Mouse (Mus musculus) urinary bladder, adult 2 months (tissue): ENCODE results near the gene Cwc25. TPM values are rescaled to one million over a fixed set of nuclear protein-coding genes. Genes with fewer than 3 reads are reported as not detected.
A peak's percentile ranks its signal among the peaks of the same experiment; 100 is the strongest.
"Not testable (repeated sequence)": the region's sequence is repeated elsewhere in the genome, so short reads cannot be mapped to it uniquely, and the experiment has no call there.

Experiments used
- DNase-seq: peaks from one replicate; pipeline ENCODE4 v3.0.0; 2022; ENCODE audit warnings: low spot score
- polyA plus RNA-seq: library from polyadenylated mRNA; depleted of rRNA; stranded (reverse); fragments of >200 nt; gene quantifications from 2 replicates; pipeline ENCODE4 v1.2.3, GENCODE M21; 2012

Cwc25 gene
- polyA plus RNA-seq, 1 experiment, result 16.6 TPM

GRCm38 (mm10) chr11:97728730-97729129 is 37.6 kb downstream of the Cwc25 start:
- DNase-seq, result no peak

GRCm38 (mm10) chr11:97728311-97728710 is 38.0 kb downstream of the Cwc25 start:
- no peak for DNase-seq

- DNase-seq, result no peak
These were observed 42.6 kb downstream of the Cwc25 start for GRCm38 (mm10) chr11:97723709-97724108.

GRCm38 (mm10) chr11:97721338-97721737 is 45.0 kb downstream of the Cwc25 start:
- DNase-seq, result no peak

- no peak for DNase-seq
These were observed 47.3 kb downstream of the Cwc25 start for GRCm38 (mm10) chr11:97719041-97719440.

GRCm38 (mm10) chr11:97718281-97718860 is 48.0 kb downstream of the Cwc25 start:
- DNase-seq, result no peak

GRCm38 (mm10) chr11:97717369-97718280 is 48.7 kb downstream of the Cwc25 start:
- DNase-seq, result no peak

GRCm38 (mm10) chr11:97716021-97716420 is 50.3 kb downstream of the Cwc25 start:
- DNase-seq, result no peak

- DNase-seq, result no peak
These were observed 51.3 kb downstream of the Cwc25 start for GRCm38 (mm10) chr11:97714784-97715760.

GRCm38 (mm10) chr11:97714356-97714755 is 52.0 kb downstream of the Cwc25 start:
- no peak for DNase-seq

- no peak for DNase-seq
These were observed 52.5 kb downstream of the Cwc25 start for GRCm38 (mm10) chr11:97713896-97714295.

GRCm38 (mm10) chr11:97712286-97712685 is 54.1 kb downstream of the Cwc25 start:
- no peak for DNase-seq

- DNase-seq, result no peak
These were observed 55.0 kb downstream of the Cwc25 start for GRCm38 (mm10) chr11:97711200-97711900.

GRCm38 (mm10) chr11:97710067-97710466 is 56.3 kb downstream of the Cwc25 start:
- DNase-seq, result not testable (repeated sequence)

GRCm38 (mm10) chr11:97703039-97703826 is 63.1 kb downstream of the Cwc25 start, which contains the start of gene Psmb3:
Gene Psmb3, plus strand, starts transcription at chr11:97703399.
- DNase-seq, result peak; percentile 81

GRCm38 (mm10) chr11:97702393-97702745 is 64.0 kb downstream of the Cwc25 start:
- peak; percentile 91 for DNase-seq

GRCm38 (mm10) chr11:97701581-97702392 is 64.6 kb downstream of the Cwc25 start:
- no peak for DNase-seq

GRCm38 (mm10) chr11:97700746-97701580 is 65.4 kb downstream of the Cwc25 start:
- peak; percentile 37 for DNase-seq
